In the genomic region with DNA sequence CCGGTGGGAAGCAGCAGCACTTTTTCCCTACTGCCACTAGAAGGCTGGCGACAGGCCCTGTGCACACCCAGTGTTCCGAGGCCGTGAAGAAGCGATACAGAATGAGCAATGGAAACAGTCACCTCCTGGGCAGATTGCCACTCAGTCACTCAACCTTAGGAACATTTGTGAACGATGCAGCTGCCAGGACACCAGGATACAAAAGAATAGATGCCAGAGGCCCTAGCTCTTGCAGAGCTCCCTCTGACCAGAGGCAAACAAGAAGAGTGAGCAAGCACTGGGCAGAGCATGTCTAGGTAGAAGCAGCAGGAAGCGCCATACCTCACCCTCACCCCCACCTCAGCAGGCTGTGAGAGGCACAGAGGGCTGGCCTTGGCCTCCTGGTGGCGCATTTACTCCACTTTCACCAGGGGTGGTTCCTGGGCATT, we compare ENCODE assay signal across 9 mouse cellular contexts. TPM values are rescaled to one million over a fixed set of nuclear protein-coding genes. Genes with fewer than 3 reads are reported as not detected.
DNase-seq lines count a peak whose midpoint lies in the region; ATAC-seq and TF ChIP-seq lines count a peak whose summit lies in the region.
"Had no signal": no experiment of that assay in that cellular context is flagged by ENCODE, and none has a peak within 500 bp of the region (broad histone marks: within the 10 kb centered on the region; RNA-seq: fewer than 3 reads in every experiment).

No protein-coding gene starts in this region.

- TF ChIP-seq POLR2A in ES-Bruce4 (IDR thresholded peaks at IDR 0.05; ENCODE audit: insufficient read depth, low read length), result no peak

- H3K27me3 ChIP-seq in heart, embryonic 10.5 days (ENCODE audit: insufficient read depth, poor library complexity, severe bottlenecking), result no peaks in the 10 kb centered on the region
- no peaks in the 10 kb centered on the region for H3K27me3 ChIP-seq in ES-Bruce4 (ENCODE audit: control insufficient read depth, insufficient read depth, low read length, poor library complexity, severe bottlenecking)

- no peaks in the 10 kb centered on the region for H3K9me3 ChIP-seq in heart, embryonic 10.5 days
- no peaks in the 10 kb centered on the region for H3K9me3 ChIP-seq in ES-Bruce4 (replicated peaks; ENCODE audit: control insufficient read depth, insufficient read depth, low read length, poor library complexity, severe bottlenecking)

- TF ChIP-seq CTCF in ES-Bruce4 (IDR thresholded peaks at IDR 0.05; ENCODE audit: low read depth, low read length), result peak; percentile 27

- H3K9ac ChIP-seq in ES-Bruce4 (ENCODE audit: low read depth, poor library complexity, severe bottlenecking), result no peak overlapping the region

- H3K27ac ChIP-seq in heart, embryonic 10.5 days, result no peak overlapping the region
- H3K27ac ChIP-seq in ES-Bruce4 (ENCODE audit: insufficient read depth, low read length), result no peak overlapping the region

- DNase-seq in heart, adult 11 months, result peak; percentile 98
- DNase-seq in heart, embryonic 10.5 days (ENCODE audit: low spot score), result no peak
- peak; percentile 65 for DNase-seq in cerebellum, adult 9-10 months
- peak; percentile 37 for DNase-seq in gonadal fat pad, adult 2 months (ENCODE audit: low read depth)
- DNase-seq in kidney, postnatal 10 days, result peak; percentile 47
- DNase-seq in thymus, postnatal 14 days, result peak; percentile 50

- ATAC-seq in megakaryocyte progenitor cell, adult 5-6 weeks (replicated peaks; ENCODE audit: poor library complexity), result peak; percentile 28; the same call in 1 of the 2 replicates

- peaks cover 61% of the 10 kb centered on the region for H3K4me1 ChIP-seq in heart, embryonic 10.5 days
- H3K4me1 ChIP-seq in ES-Bruce4 (ENCODE audit: control insufficient read depth, insufficient read depth, low read length), result peaks cover 20% of the 10 kb centered on the region

- no peak overlapping the region for H3K4me3 ChIP-seq in heart, embryonic 10.5 days
- H3K4me3 ChIP-seq in ES-Bruce4 (ENCODE audit: low read depth, low read length), result no peak overlapping the region
- H3K4me3 ChIP-seq: erythroblast, embryonic 14.5 days had no signal

- no peak for TF ChIP-seq EP300 in ES-Bruce4 (IDR thresholded peaks at IDR 0.05; ENCODE audit: insufficient read depth, low read depth, low read length)

- WGBS in heart, embryonic 10.5 days, result 60% methylated on average over 8 of the region's 8 CpGs

- H3K36me3 ChIP-seq in heart, embryonic 10.5 days, result no peaks in the 10 kb centered on the region
- no peaks in the 10 kb centered on the region for H3K36me3 ChIP-seq in ES-Bruce4 (ENCODE audit: control insufficient read depth, insufficient read depth, low read length, poor library complexity, severe bottlenecking)

RNA-seq across cellular contexts. Expression of a gene that starts 46.9 kb away (rescaled TPM):
- 25.9 and 39.6 TPM in 2 replicates for polyA plus RNA-seq in heart, embryonic 10.5 days (2016; fragmentation: Nextera tagmentation; extraction: Ambion mirVana)
- 42.8 and 51.5 TPM in 2 replicates for polyA plus RNA-seq in ES-Bruce4 (2011; ENCODE audit: insufficient read depth, insufficient read length, low read depth, missing spikeins)
- polyA plus RNA-seq in gonadal fat pad, adult 2 months (2012; rRNA removed), result 18.8 and 19.0 TPM in 2 replicates
- 61.4 and 62.0 TPM in 2 replicates for total RNA-seq in megakaryocyte progenitor cell, adult 5-6 weeks (2015)
- 28.3 and 34.7 TPM in 2 replicates for total RNA-seq in megakaryocyte progenitor cell, adult 5-6 weeks (2017)
